Mouse (Mus musculus) CD4-positive helper T cell, adult 2 months (primary cell): Measurements from ENCODE around the gene C1qc.

Experiments
- DNase-seq: peaks from one replicate; pipeline ENCODE4 v3.0.0-alpha.2; 2012; ENCODE audit warnings: low read depth, missing footprints, low spot score

The C1qc gene

DNA sequence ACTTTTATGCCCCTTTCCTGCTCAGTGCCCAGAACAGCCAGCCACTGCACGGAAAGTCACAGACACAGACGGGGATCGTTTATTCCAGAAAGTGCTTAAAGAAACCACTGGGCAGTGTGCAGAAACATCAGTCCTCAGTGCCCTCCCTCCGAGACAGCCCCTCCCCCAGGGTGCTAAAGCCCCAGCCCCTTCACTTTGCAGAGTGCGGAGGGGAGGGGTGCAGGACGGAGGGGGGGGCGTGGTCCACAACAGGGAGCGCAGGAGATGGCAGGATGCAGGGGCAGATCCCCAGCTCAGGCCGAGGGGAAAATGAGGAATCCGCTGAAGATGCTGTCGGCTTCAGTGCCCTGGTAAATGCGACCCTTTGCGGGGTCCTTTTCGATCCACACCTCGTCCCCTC, 3.0 kb upstream of the C1qc start:
- no peak for DNase-seq

DNA sequence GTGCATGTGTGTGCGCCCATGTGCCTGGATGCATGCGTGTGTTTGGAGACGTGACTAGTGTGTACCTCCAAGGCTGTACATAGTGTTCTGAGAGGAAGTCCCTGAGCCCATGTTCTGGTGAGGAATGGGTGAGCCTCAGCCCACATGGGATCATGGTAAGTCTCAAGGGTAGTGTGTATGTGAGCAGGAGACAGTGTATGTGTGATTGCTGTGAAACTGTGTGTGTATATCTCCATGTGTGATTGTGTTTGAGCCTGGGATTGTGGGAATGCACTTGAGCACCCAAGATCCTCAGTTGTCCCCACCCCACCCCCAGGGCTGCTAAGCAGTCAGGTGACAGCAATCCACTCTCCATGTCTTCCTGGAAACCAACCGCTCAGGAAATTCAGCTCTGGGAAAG, 2.0 kb upstream of the C1qc start:
- no peak for DNase-seq

DNA sequence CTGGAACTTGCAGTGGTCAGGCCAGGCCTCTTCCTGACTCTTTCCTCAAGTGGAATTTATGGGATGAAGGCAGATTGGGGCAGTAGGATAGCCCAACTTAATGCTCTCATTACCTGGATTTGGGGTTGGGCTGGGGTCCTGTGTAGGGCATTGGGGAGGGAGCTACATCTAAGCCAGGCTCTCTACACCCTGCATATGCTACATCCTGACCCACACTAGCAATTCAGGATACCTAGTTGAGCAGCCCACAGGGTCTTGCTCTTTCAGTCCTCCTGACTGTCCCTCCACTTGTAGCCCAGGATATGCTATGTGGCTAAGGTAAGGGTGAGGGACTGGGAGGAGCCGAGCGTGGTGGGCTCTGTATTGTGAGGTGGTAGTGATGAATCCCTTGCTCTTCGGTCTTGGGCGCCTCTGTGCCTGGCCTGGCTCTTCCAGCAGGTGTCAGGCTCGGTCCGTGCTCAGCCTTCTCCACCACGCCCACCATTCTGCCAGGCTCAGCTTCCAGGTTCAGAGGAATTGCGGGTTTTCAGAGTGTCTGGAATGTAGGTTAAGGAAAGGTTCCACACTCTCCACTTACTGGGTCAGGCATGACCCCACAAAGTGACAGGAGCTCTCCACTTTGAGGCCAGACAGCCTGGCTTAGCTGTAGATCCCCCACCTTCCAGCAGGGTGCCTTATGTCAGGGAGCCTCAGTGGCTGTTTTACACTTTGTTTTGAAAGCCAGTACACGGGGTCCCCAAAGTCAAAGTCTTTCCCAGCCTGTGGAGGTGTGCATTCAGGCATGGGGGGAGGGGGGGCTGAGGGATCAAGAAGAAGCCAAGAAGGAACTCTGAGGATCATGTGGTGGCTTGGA, 1.1 kb upstream of the C1qc start:
- DNase-seq: no peak

DNA sequence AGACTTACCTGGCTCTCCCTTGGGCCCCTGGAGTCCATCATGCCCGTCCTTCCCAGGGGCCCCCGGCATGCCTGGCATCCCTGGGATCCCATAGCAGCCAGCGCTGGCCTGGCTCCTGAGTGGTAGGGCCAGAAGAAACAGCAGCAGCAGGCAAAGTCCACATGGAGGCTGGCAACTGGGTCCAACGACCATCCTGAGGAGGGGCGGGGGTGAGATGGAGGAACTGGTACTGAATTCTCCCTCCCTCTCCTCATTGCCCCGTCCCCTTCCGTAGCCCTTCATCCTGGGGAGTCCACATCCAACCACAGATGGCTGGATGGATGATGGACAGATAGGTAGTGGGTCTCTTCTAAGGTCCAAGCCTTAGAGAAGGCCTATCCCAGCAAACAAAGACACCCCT, 494 bp downstream of the C1qc start:
- no peak for DNase-seq

DNA sequence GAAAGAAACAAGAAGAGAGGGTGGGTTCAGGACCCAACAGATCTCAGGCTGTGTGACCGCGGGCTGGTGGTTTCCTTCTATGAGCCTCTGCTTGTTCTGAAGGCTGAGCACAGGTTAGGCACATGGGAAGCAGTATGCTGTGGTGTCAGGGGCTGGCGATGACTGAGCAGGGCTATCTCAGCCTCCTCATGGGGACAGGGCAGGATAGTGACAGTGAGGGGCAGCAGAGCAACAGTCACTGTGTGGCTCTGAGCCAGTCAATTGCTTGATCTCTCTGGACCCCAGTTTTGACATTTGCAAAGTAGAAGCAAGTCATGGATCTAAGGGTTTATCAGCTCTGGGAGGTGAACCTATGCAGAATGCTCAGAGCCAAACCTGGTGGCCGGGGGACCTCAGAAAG, 1.8 kb downstream of the C1qc start:
- DNase-seq: no peak

DNA sequence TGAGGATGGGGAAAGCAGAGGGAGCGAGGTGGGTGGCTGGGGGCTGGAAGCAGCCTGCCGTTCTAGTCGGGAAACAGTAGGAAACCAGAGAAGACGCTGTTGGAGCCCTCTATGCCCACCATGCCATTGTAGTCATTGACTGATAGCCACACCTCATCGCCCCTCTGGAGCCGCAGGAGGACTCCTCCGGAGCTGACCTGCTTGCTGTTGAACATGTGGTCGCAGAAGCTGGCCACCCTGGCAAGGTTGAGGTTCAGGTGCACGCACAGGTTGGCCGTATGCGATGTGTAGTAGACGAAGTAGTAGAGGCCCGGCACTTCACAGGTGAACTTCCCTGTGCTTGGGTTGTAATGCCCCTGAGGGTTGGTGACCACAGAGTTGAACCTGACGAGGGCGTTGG, 2.9 kb downstream of the C1qc start:
- no peak for DNase-seq

DNA sequence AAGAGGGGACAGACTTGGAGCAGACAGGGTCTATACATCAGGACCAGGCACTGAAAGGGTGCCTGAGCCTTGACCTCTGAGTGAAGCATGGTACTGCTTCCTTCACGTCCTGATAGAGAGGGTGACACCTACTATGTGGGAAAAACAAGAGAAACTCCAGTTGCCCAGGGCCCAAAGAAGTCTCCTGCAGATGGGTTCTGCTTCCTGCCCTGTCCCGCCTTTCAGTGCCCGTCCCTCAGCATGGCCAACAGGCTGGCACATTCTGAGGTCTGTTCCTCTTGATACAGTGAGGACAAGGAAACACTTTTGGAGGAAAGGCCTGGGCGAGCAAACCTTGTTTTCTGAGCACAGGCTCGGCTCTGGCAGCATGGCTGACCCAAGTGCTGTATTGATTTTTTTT, 5.2 kb downstream of the C1qc start:
- no peak for DNase-seq

DNA sequence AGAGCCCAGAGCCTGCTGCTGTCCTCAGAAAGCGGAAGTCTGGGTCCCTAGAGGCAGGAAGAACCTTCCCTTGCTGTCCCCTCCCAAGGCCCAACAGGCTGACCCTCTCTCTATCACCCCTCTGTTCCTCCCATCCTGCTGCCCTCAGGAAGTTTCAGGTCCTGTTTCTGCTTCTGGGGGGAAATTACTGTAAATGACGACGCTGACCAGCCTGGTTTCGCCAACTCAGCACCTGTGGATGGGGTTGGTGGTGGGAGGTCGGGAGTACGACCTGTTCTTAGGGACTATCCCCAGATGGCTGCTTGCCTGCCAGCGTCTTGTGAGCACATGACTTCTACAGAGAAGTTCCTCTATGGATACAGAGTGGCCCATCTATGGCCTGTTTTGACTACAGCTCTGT, 6.8 kb downstream of the C1qc start, which contains the start of gene C1qb:
Gene C1qb, minus strand, starts transcription at position 87 of the 400 bp plus-strand sequence.
- no peak for DNase-seq

DNA sequence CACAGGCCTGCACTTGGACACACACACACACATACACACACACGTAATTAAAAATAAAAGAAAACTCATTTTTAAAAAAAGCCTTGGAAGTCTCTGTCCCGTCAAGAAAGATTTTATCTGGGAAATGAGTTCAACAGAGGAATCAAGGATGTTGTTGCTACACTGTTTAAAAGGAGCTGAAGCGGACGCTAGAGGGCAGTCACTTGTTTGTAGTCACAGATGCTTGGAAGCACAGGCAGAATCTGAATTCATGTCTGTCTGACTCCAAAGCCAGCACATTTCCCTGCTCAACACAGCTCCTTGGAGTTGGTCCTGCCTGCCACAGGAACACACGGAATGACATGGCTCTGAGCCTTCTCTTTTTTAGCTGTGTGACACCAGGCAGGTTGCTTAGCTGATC, 14.3 kb downstream of the C1qc start:
- DNase-seq: no peak

DNA sequence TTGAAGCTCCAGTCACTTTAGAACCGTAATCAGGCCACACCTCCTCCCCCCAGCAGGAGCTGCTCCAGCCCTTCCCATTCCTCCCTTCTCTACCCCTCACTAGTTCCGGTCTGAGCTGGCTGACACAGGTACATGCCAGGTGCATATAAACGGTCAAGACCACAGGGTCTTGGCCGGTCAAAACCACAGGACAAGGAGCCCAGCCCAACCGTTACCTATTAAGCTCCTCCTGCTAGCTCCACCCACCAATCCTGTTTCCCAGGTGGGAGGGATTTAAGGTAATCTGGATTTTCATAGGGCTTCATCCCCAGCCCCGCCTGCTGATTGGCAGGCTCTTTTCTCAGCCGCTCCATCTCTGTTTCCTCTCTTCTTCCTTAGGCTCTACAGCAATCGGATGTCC, 14.7 kb downstream of the C1qc start:
- no peak for DNase-seq

DNA sequence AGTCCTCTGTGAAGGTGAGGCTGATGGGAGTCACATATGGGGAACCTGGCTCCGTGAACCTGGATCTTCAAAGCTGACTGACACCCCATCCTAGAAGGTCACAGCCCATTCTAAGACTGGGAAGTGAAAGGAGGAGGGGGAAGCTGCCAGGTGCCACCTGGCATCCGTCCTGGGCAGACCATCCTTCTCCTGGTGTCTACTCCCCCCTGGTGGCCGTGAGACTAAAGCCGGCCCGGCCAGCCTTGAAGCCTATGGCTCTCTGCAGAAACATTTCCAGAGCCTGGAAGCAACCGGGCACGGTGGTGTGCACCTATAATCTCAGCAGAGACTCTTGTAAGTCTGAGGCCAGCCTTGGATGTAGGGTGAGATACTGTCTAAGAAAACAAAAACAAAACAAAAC, 15.9 kb downstream of the C1qc start:
- DNase-seq: no peak

DNA sequence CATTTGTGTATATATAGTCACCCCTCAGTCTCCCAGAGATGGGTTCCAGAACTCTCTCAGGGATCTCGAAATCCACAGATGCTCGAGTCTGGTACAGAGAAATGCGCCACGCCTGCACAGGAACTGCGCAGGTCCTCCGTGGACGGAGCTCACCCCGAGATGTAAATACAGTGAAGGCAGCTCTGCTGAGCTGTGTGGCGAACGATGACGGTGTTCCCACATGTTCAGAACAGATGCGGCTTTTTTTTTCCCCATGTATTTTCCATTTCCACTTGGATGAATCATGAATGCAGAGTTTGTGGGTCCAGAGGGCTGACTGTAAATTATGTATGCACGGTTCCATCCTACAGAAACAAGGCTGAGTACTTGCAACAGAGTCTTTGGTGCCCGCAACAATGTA, 17.9 kb downstream of the C1qc start:
- DNase-seq: no peak

DNA sequence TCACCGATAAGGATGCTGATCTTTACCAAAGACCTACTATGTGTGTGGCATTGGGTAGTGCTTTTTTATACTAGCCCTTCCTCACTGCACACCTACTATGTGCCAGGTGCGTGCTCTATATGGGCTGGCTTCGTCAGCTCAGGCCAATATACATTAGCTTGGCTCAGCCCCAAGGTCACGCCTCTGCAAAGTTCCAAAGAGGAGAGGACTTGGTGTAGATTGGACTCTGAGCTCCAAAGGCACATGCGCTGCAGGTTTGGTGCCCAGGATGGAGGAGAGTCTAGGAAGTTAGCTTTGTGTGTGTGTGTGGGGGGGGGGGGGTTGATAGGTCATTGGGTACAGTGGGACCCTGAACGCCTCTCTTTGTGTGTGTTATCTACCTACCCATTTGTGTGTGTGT, 24.5 kb downstream of the C1qc start:
- DNase-seq: no peak

DNA sequence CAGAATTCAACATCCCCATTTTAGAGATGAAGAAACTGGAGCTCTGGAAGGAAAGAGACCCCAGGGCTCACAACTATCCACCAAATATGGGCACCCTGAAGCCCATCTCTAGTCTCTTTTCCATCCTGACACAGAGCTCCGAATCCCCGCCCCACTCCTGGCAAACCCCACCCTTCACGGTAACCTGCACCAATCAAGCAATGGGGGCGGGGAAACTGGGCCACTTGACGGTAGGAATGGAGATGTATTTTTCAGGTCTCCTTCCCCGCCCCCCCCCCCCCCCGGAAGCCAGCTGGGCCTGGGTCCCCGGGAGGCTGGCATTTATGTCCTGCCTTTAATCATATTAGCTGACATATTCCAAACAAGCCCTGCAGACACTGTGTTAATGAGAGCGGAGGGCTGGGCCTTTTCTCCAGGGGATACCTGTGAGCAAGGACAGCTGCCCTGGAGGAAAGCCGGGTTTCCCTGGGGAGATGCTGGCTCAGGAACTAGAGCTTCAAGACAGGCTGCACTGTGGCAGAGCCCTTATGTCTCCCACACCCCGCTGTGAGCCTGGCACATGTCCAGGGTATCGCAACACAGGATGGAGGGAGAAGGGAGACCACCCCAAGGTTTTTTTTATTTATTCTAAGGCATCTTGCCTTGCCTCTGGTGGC, 25.0 kb downstream of the C1qc start:
- no peak for DNase-seq

DNA sequence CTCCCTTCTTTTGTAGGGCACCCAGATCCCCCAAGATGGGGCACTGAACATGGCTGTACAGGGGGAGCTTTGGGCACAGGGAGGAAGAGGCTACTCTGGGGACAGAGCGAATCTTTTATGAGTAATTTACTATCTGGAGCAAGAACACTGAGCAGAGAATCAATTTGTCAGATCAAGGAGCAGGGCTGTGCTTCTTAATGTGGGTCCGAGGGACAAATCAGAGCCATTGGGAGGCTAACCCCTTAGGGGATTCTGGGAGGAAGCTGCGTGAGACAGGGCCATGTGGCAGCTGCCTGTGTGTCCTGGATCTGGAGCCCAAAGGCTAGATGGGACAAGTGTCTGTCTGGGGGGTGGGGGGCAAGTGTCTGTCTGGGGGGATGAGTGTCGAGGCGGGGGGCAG, 27.3 kb downstream of the C1qc start:
- DNase-seq: no peak

DNA sequence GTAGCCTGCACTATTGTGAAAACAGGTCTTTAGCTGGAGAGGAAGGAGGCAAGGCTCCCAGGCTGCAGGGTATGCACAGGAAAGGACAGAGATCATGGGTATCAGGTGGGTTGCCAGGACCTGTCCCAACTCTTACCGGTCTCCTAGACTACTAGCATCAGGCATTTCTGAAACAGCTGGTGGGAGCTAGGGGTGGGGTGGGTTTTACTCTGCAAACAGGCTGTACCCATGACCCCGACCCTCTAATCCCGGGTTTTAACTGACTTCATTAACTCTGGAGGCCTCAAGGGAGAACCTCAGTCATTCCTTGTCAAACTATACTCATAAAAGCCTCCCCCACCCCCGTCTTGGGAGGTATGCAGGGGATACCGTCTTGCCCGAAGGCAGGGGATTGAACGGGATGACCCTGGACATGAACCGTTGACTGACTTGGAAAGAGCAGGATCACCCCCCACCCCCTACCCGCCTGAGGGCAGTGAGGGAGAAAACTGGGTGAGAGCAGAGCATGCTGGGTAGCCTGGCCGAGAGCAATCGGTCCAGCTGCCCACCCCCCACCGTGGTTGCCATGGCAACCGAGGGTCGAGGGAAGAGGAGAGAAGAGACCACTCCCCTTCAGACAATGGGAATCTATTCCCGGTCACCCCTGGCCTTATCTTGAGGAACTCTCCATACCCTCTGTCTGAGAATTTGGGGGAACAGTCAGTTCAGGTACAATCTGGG, 28.0 kb downstream of the C1qc start:
- DNase-seq: no peak

DNA sequence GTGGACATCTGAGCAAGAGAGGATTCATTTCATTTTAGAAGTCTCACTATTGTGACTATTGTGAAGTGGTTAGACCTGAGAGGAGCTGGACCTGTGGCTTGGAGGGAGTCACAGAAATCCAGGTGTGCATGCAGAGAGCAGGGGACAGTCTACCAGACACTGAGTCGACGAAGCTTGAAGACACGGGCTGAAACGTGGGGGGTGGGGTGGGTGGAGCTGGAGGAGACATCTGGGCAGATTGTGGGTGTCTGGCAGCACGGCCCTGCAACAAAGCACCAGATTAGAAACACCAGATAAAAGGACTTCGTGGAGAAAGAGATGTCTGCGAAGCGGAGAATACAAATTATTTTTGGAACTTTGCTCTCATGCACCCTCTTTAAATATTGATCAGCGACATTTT, 29.3 kb downstream of the C1qc start:
- no peak for DNase-seq

DNA sequence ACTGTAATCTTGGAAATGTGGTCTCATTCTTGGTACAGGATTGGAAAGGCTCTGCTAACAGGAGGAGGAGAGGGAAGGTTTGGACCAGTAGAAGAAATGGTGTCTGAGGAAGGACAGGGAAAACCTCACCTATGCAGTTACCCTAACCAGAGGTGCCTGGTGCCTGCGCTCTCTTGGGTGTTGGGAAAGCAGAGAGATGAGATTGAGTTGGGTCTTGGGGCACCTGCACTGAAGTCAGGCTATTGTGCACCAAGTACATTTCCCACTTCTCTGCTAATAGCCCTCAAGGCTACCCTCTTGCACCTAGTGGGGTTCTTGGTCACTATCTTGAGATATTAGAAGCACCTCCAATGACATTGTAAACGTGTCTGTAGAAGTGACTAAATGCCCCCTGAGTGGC, 30.5 kb downstream of the C1qc start:
- DNase-seq: no peak

DNA sequence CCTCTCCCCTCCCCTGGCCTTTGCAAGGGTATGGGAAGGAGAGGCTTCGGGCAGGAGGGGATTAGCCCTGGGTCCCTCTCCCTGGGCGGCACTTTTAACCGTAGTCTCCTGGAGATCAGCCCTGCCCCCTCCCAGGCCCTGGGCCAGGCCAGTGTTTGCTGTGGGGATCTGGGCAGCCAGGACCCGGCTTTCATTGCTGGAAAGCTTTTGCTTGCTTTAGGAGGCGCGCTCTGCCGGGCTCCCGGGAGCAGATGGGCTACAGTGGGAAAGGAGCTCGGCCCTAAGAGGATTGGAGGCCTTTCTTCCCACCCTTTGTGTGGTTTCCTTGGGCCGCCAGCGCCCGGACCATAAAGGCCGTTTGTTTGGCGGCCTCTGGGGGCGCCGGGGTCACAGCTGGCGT, 31.1 kb downstream of the C1qc start:
- DNase-seq: no peak

DNA sequence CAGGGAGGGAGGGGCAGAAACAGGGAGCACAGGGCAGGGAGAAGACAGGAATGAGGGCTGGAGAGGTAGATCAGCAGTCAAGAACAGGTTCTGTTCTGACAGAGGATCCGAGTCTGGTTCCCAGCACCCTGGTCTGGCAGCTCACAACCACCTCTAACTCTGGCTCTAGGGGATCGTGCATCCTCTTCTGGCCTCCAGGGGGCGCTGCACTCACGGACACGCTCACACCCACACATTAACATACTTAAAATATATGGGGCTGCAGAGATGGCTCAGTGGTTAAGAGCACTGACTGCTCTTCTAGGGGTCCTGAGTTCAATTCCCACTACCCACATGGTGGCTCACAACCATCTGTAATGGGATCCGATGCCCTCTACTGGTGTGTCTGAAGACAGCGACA, 32.8 kb downstream of the C1qc start:
- no peak for DNase-seq

DNA sequence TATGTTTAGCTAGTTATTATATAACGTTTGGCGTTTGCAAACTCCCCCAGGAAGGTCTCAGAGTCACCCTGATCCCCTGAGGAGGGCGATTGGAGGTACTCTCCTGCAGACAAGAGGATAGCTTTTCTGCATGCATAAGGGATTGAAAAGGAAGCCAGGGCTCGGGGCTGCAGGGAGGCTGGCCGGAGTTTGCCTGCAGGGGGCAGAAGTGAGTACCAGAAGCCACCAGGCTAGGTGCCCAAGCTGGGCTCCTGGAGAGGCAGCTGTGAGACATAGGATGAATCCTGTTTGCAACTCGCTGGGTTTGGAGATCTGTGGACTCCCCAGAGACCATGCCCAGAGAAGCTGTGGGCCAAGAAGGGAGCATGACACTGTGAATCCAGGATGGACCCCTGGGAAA, 37.8 kb downstream of the C1qc start:
- no peak for DNase-seq

DNA sequence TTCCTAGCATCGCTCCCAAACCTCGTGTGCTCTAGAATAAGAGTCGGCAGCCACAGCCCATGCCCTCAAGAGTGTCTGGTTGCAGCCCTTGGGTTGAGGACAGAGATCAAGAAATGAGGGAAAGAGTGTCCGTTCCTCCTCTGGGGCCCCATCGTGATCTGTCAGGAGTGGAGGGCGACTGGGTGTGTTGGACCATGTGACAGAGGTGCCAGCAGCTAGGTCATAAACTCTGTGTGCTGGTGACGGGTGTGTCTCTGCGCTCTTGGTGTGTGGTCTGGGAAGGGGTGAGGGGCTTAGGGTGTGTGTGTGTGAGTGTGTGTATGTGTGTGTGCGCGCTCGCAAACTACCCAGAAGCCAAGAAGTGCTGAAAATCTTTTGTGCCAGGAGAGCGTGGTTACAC, 39.9 kb downstream of the C1qc start:
- DNase-seq: no peak

DNA sequence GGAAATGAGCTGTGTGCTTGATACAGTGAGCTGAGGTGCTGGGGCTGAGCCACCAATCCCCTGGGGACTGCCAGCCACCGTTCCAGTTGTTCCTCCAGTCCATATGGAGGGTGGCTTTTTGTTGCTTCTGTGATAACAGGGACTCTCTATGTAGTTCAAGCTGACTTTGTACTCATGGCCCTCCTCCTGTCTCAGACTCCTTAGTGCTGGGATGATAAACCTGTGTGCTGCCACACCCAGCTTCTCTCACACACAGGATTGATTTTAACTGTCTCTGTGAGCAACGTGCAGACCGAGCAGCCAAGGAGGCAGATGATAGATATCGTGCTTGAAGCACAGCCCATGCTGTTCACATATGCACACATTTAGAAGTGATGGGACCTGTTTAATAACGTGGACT, 40.7 kb downstream of the C1qc start:
- DNase-seq: no peak
